Mouse (Mus musculus): ENCODE measurements at regions not wholly inside any gene's neighbourhood (a gene's known extent, or its start where the extent isn't known, plus 50 kb on each side); places are given as distances from the start of the nearest gene placed in this dataset.

DNA sequence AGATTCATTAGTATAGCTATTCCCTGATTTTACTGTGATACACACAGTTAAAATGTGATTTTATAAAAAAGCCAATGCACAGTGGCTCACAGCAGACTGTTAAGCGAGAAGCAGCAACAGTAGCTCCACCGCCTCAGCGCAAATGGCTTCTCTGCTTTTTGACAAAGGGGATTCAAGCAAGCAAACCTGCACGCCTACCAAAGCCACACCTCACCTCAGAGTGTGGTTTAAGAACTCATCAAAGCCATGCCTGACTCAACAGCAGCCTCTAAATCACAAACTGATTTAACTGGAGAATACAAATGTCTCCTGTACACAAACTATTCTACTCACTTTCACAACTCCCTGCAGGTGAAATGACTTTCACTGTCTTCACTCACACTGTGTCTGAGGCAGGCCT is 704.5 kb downstream of the Car8 start:
- Histone ChIP-seq H3K4me3 (ENCODE audit: low read length) (no peak overlapping the region), H3K36me3 (ENCODE audit: control insufficient read depth, insufficient read depth, low read length) (no peaks in the 10 kb centered on the region), H3K4me2 (ENCODE audit: low read depth, low read length) (no peak overlapping the region), H3K27ac (ENCODE audit: low read length) (no peak overlapping the region), H3K9me3 (ENCODE audit: control insufficient read depth, low read length) (no peaks in the 10 kb centered on the region), H3K27me3 (ENCODE audit: control insufficient read depth, insufficient read depth, low read depth, low read length) (no peaks in the 10 kb centered on the region), H3K4me1 (replicated peaks; ENCODE audit: control insufficient read depth, insufficient read depth, low read length) (no peaks in the 10 kb centered on the region), H3K9ac (ENCODE audit: low read length) (no peak overlapping the region)
- WGBS: 84% methylated on average over 4 of the region's 4 CpGs
- no peak for ATAC-seq (ENCODE audit: low read depth)

DNA sequence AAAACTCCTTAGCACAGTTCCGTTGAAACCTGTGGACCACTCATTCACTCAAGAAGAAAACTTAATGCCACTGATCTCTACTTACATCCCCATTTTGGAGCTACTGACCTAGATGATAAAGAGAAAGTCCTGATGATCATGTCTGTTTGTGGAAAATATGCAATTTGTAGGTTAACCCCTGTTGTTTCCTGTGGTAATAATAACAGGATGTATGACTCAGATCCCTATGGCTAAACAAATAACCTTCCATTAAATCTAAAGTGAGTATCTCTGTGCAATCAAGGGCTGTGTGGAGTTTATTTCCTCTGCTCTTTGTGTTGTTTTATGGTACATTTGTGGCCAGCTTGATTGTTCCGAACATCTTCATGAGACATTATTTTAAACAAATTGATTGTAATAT is 711.1 kb downstream of the Car8 start:
- ATAC-seq (ENCODE audit: low read depth): no peak
- Histone ChIP-seq H3K27ac (ENCODE audit: low read length) (no peak overlapping the region), H3K9ac (ENCODE audit: low read length) (no peak overlapping the region), H3K4me3 (ENCODE audit: low read length) (no peak overlapping the region), H3K27me3 (ENCODE audit: control insufficient read depth, insufficient read depth, low read depth, low read length) (no peaks in the 10 kb centered on the region), H3K36me3 (ENCODE audit: control insufficient read depth, insufficient read depth, low read length) (no peaks in the 10 kb centered on the region), H3K4me2 (ENCODE audit: low read depth, low read length) (no peak overlapping the region), H3K9me3 (ENCODE audit: control insufficient read depth, low read length) (no peaks in the 10 kb centered on the region), H3K4me1 (replicated peaks; ENCODE audit: control insufficient read depth, insufficient read depth, low read length) (no peaks in the 10 kb centered on the region)
- 80% methylated on average over 2 of the region's 2 CpGs for WGBS

DNA sequence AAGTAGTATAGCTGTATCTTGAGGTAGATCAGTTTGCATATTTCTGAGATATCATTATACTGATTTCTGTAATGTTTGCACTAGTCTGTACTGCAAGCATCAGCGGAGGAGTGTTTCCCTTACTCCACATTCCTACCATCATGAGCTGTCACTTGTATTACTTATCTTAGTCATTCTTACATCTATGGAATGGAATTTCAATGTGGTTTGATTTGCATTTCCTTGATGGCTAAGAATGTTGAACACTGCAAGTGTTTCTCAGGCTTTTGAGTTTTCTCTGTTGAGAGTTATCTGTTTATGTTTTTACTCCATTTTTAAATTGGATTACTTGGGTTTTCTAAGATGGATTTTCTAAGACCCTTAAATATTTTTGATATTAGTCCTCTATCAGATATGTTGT is 725.8 kb downstream of the Car8 start:
- WGBS: 59% methylated on average over 1 of the region's 1 CpGs
- Histone ChIP-seq H3K27me3 (ENCODE audit: control insufficient read depth, insufficient read depth, low read depth, low read length) (no peaks in the 10 kb centered on the region), H3K9me3 (ENCODE audit: control insufficient read depth, low read length) (no peaks in the 10 kb centered on the region), H3K4me3 (ENCODE audit: low read length) (no peak overlapping the region), H3K9ac (ENCODE audit: low read length) (no peak overlapping the region), H3K27ac (ENCODE audit: low read length) (no peak overlapping the region), H3K4me1 (replicated peaks; ENCODE audit: control insufficient read depth, insufficient read depth, low read length) (no peaks in the 10 kb centered on the region), H3K4me2 (ENCODE audit: low read depth, low read length) (no peak overlapping the region), H3K36me3 (ENCODE audit: control insufficient read depth, insufficient read depth, low read length) (no peaks in the 10 kb centered on the region)
- ATAC-seq (ENCODE audit: low read depth): no peak

DNA sequence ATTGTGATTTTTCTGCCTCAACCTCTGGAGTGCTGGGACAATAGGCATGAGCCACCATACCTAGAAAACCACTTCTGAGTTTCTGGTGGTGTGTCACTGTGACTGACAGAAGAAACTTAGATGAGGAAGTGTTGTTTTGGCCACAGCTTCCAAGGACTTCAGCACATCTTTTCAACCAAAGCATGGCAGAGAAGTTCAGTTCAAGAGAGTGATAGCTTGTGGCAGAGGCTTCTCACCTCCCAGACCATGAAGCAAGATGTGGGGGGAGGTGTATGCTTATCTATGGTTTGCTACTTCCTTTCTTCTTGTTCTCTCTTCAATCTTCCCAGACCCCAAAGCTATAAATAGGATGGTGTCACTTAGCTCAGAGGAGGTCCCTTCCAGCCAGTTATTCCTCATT is 753.3 kb downstream of the Car8 start:
- no peak for ATAC-seq (ENCODE audit: low read depth)
- H3K27ac ChIP-seq (ENCODE audit: low read length): no peak overlapping the region
- no peaks in the 10 kb centered on the region for H3K36me3 ChIP-seq (ENCODE audit: control insufficient read depth, insufficient read depth, low read length)
- H3K9me3 ChIP-seq (ENCODE audit: control insufficient read depth, low read length): no peaks in the 10 kb centered on the region
- no peak overlapping the region for H3K9ac ChIP-seq (ENCODE audit: low read length)
- no peaks in the 10 kb centered on the region for H3K4me1 ChIP-seq (replicated peaks; ENCODE audit: control insufficient read depth, insufficient read depth, low read length)
- no peak overlapping the region for H3K4me2 ChIP-seq (ENCODE audit: low read depth, low read length)
- no peaks in the 10 kb centered on the region for H3K27me3 ChIP-seq (ENCODE audit: control insufficient read depth, insufficient read depth, low read depth, low read length)
- no peak overlapping the region for H3K4me3 ChIP-seq (ENCODE audit: low read length)

DNA sequence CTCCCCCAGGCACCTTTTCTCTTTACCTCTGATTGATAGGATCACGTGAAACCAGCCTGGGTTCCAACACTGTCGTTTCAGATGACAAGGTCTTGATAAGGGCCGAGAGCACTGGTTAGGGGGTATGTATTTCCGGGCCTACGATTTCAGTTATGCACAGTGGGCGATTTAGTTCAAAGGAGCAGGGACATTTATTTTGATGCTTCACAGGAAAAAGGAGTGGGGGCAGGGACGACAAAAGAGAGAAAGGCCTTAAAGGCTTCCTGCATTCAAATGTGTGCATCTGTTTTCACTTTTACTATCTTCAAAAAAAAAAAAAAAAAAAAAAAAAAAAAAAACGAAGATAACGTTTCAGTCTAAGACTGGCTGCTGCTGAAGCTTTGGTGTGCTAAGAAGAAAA is 783.7 kb downstream of the Car8 start:
- Histone ChIP-seq H3K4me3 (ENCODE audit: low read length) (no peak overlapping the region), H3K4me2 (ENCODE audit: low read depth, low read length) (0 out of 2 replicates have a peak overlapping the region, but pooled peaks have one; percentile 27), H3K9me3 (ENCODE audit: control insufficient read depth, low read length) (no peaks in the 10 kb centered on the region), H3K27me3 (ENCODE audit: control insufficient read depth, insufficient read depth, low read depth, low read length) (no peaks in the 10 kb centered on the region), H3K36me3 (ENCODE audit: control insufficient read depth, insufficient read depth, low read length) (no peaks in the 10 kb centered on the region), H3K27ac (ENCODE audit: low read length) (no peak overlapping the region), H3K9ac (ENCODE audit: low read length) (no peak overlapping the region), H3K4me1 (replicated peaks; ENCODE audit: control insufficient read depth, insufficient read depth, low read length) (no peaks in the 10 kb centered on the region; the same call in 1 of the 2 replicates)
- 7% methylated on average over 9 of the region's 9 CpGs for WGBS
- no peak for ATAC-seq (ENCODE audit: low read depth)

DNA sequence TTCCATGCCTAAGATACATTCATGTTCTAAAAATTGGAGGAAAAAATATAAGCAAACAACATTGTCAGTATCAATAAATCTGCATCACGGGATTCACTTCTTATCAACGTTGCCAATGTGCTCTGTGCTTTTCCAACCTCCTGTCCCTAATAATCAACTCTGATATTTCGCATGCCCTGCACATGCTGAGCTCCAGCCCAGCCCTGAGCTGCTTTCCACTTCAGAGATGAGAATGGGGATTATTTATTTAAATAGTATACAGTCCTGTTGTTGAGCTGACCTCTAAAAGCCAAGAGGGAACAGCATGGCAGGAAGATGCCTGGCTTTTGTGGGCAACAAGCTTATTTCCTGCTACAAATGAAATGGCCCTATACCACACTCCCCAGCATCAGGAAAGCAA is 786.2 kb downstream of the Car8 start:
- no peak overlapping the region for H3K4me3 ChIP-seq (ENCODE audit: low read length)
- WGBS: 60% methylated on average over 3 of the region's 3 CpGs
- H3K4me1 ChIP-seq (replicated peaks; ENCODE audit: control insufficient read depth, insufficient read depth, low read length): no peaks in the 10 kb centered on the region; the same call in 1 of the 2 replicates
- no peak overlapping the region for H3K27ac ChIP-seq (ENCODE audit: low read length)
- no peaks in the 10 kb centered on the region for H3K36me3 ChIP-seq (ENCODE audit: control insufficient read depth, insufficient read depth, low read length)
- no peaks in the 10 kb centered on the region for H3K27me3 ChIP-seq (ENCODE audit: control insufficient read depth, insufficient read depth, low read depth, low read length)
- no peaks in the 10 kb centered on the region for H3K9me3 ChIP-seq (ENCODE audit: control insufficient read depth, low read length)
- no peak overlapping the region for H3K9ac ChIP-seq (ENCODE audit: low read length)
- no peak overlapping the region for H3K4me2 ChIP-seq (ENCODE audit: low read depth, low read length)
- ATAC-seq (ENCODE audit: low read depth): no peak

DNA sequence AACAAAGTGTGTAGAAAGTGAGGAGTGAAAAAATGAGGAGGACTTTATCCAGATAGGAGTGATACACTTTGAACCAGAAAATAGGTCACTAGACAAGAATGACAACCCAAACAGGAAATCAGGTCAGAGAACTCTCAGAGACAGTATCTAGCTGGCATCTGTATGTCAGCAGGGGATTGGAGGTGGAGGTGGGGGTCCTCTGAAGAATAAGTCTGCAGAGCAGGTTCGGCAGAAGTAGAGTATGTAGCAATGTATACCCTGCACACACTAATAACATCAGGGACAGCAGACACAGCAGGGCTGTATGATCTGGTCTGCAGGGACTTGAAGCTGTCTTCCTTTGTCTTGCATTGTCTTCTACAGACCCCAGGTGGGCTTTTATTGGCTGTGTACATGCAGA is 787.9 kb downstream of the Car8 start:
- no peak for ATAC-seq (ENCODE audit: low read depth)

DNA sequence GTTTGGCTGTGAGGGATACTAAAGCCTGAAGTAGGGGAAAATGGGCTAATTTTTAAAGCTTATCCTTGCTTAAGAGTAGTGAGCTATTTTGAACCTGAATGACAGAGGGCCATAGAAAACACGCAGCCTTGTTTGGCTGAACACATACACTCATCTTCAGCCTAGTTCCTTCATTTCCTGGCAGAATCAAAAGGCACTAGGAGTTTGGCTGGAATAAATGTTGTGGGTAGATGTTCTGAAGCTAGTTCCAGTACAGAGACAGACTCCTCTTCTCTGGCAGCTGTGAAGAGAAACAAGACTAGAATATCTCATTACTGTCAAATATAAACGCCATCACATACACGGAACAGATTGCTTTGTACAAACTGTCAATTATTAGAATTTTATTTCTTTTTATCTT is 809.5 kb downstream of the Car8 start:
- Histone ChIP-seq H3K4me1 (replicated peaks; ENCODE audit: control insufficient read depth, insufficient read depth, low read length) (no peaks in the 10 kb centered on the region), H3K36me3 (ENCODE audit: control insufficient read depth, insufficient read depth, low read length) (no peaks in the 10 kb centered on the region), H3K27ac (ENCODE audit: low read length) (no peak overlapping the region), H3K4me2 (ENCODE audit: low read depth, low read length) (no peak overlapping the region), H3K9ac (ENCODE audit: low read length) (no peak overlapping the region), H3K4me3 (ENCODE audit: low read length) (no peak overlapping the region), H3K9me3 (ENCODE audit: control insufficient read depth, low read length) (no peaks in the 10 kb centered on the region), H3K27me3 (ENCODE audit: control insufficient read depth, insufficient read depth, low read depth, low read length) (no peaks in the 10 kb centered on the region)
- WGBS: 71% methylated on average over 3 of the region's 3 CpGs
- ATAC-seq (ENCODE audit: low read depth): no peak

More for the DNA sequence above, 787.9 kb downstream of the Car8 start:
- Histone ChIP-seq H3K4me2 (ENCODE audit: low read depth, low read length) (no peak overlapping the region), H3K4me1 (replicated peaks; ENCODE audit: control insufficient read depth, insufficient read depth, low read length) (no peaks in the 10 kb centered on the region; the same call in 1 of the 2 replicates), H3K36me3 (ENCODE audit: control insufficient read depth, insufficient read depth, low read length) (no peaks in the 10 kb centered on the region), H3K9me3 (ENCODE audit: control insufficient read depth, low read length) (no peaks in the 10 kb centered on the region), H3K4me3 (ENCODE audit: low read length) (no peak overlapping the region), H3K27me3 (ENCODE audit: control insufficient read depth, insufficient read depth, low read depth, low read length) (no peaks in the 10 kb centered on the region), H3K9ac (ENCODE audit: low read length) (no peak overlapping the region), H3K27ac (ENCODE audit: low read length) (no peak overlapping the region)
- WGBS: 59% methylated on average over 1 of the region's 1 CpGs

DNA sequence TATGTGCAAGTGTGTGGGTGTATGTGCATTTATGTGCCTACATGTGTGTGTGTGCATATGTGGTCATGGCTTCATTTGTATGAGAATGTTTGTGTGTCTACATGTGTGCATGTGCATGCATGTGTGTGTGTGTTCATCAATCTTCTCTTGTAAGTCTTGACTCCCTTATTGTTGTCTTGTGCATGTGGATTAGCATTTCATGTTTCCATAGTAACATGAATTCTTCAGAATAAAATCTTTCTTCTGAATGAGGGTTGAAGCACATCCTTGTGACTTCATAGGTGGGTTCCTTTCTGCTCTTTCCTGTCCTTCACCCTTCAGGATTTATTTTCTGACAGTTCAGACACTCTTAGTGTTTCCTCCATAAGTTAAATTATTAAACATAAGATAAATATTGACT is 814.8 kb downstream of the Car8 start:
- Histone ChIP-seq H3K27me3 (ENCODE audit: control insufficient read depth, insufficient read depth, low read depth, low read length) (no peaks in the 10 kb centered on the region), H3K27ac (ENCODE audit: low read length) (no peak overlapping the region), H3K36me3 (ENCODE audit: control insufficient read depth, insufficient read depth, low read length) (no peaks in the 10 kb centered on the region), H3K9me3 (ENCODE audit: control insufficient read depth, low read length) (no peaks in the 10 kb centered on the region), H3K4me3 (ENCODE audit: low read length) (no peak overlapping the region), H3K9ac (ENCODE audit: low read length) (no peak overlapping the region), H3K4me2 (ENCODE audit: low read depth, low read length) (no peak overlapping the region), H3K4me1 (replicated peaks; ENCODE audit: control insufficient read depth, insufficient read depth, low read length) (no peaks in the 10 kb centered on the region)
- no peak for ATAC-seq (ENCODE audit: low read depth)

DNA sequence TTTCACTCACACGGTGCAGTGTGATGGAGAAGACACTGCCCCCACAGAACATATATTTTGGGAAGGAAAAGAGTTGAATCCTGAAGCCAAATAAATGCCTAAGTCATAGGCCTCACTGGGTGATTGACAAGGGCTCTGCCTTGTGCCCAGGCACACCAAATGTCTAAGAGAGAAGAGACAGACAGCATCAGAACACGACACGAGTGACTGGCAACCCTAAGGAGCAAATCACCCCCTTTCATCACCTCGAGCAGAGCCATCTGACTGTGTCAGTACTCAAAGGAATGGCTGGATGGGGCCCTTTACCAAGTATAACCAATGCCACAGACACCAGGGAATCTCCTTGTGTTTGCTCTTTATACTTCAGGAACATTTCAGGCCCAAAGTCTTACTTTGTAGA is 815.6 kb downstream of the Car8 start:
- H3K27me3 ChIP-seq (ENCODE audit: control insufficient read depth, insufficient read depth, low read depth, low read length): no peaks in the 10 kb centered on the region
- no peaks in the 10 kb centered on the region for H3K9me3 ChIP-seq (ENCODE audit: control insufficient read depth, low read length)
- H3K4me1 ChIP-seq (replicated peaks; ENCODE audit: control insufficient read depth, insufficient read depth, low read length): no peaks in the 10 kb centered on the region
- H3K27ac ChIP-seq (ENCODE audit: low read length): no peak overlapping the region
- H3K36me3 ChIP-seq (ENCODE audit: control insufficient read depth, insufficient read depth, low read length): no peaks in the 10 kb centered on the region
- no peak for ATAC-seq (ENCODE audit: low read depth)
- H3K9ac ChIP-seq (ENCODE audit: low read length): no peak overlapping the region
- H3K4me2 ChIP-seq (ENCODE audit: low read depth, low read length): no peak overlapping the region
- no peak overlapping the region for H3K4me3 ChIP-seq (ENCODE audit: low read length)
- 69% methylated on average over 4 of the region's 4 CpGs for WGBS
